Mouse (Mus musculus) testis, adult 10 weeks (tissue): Measurements from ENCODE around the gene Rgl2. TPM values are rescaled to one million over a fixed set of nuclear protein-coding genes. Genes with fewer than 3 reads are reported as not detected.

Experiments
- polyA plus RNA-seq: library from polyadenylated mRNA; stranded (reverse); fragments of 350-450 nt; fragmentation: Illumina TruSeq; extraction: RNeasy Lipid Tissue Mini Kit (QIAGEN cat#74804); gene quantifications from one replicate; pipeline ENCODE4 v1.2.3, GENCODE M21; 2014; ENCODE audit warnings: low read depth, low replicate concordance

The Rgl2 gene
- 6.7 TPM for polyA plus RNA-seq

GRCm38 (mm10) chr17:33929371-33930279 lies at the start of gene Rgl2:
Gene Rgl2, plus strand, starts transcription at chr17:33929543.

DNA sequence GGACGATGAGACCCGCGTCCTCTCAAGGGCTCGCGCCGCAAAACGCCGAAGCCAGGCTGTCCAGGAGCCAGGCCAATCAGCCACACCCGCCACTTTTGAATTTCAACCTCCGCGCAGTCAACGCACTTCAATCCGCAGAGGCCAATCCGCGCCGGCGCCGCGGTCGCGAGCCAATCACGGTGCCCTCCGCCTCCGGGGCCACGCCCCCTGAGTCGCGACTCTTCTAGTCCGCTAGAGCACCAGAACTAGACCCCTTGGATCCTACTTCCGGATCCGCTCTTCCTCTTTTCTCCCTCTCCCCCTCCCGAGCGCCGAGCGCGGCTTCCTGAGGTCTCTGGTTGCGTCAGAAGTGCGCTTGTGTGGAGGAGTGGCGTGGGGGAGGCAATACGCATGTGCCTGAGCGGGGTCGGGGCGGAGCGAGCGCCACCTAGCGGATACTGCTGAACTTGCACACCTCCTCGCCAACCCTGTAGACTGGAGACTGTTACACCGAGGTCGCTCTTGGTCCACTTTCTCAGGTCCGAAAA lies 38.7 kb upstream of the Rgl2 start, which contains the start of gene Kifc1:
Gene Kifc1 (minus strand): TSS at position 129 of the 527 bp plus-strand sequence.

GRCm38 (mm10) chr17:33904835-33905234 lies 24.5 kb upstream of the Rgl2 start, which contains the start of gene Platr17:
Gene Platr17, plus strand, starts transcription at chr17:33905135.

GRCm38 (mm10) chr17:33909077-33909868 lies 20.1 kb upstream of the Rgl2 start, which contains the start of gene Daxx:
Gene Daxx, plus strand, starts transcription at chr17:33909414.

DNA sequence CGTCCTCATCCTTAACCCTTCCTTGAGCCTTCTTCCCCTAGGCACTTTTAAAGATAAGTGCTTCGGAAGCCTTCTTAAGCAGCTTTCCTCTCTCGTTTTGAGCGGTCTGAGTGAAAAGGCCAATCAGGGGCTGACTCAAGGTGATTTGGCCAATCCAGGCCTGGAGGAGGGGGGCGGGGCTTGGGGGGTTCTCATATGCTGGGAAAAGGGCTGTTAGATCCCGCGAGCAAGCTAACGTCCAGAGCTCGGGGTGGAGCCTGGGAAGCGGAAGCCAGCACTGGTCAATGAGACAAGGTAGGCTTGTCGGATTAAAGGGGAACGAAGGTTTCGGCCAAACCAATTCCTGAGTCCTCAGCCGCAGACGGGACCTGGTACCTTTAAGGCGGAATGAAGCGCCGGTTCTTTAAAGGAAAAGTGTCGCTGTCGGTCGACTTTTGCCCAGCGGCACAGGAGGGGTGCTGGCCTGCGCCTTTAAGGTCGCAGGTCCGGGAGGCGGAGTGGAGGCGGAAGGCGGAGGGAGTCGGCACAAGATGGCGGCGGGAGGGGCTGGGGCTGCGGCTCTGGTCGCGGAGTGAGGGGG lies 13.6 kb upstream of the Rgl2 start, which contains the start of the genes Tapbp and Zbtb22:
Gene Tapbp (plus strand): TSS at position 229 of the 580 bp plus-strand sequence.
Gene Zbtb22 (plus strand): TSS at position 234 of the 580 bp plus-strand sequence.

GRCm38 (mm10) chr17:33940206-33940805 lies 11.0 kb downstream of the Rgl2 start, which contains the start of the genes Pfdn6 and Wdr46:
Gene Pfdn6, minus strand, starts transcription at chr17:33940343.
Gene Wdr46, plus strand, starts transcription at chr17:33940660.

GRCm38 (mm10) chr17:33951021-33951946 lies 21.9 kb downstream of the Rgl2 start, which contains the start of gene B3galt4:
Gene B3galt4, minus strand, starts transcription at chr17:33951488.

GRCm38 (mm10) chr17:33955555-33956214 lies 26.3 kb downstream of the Rgl2 start, which contains the start of the genes Vps52 and Rps18:
Gene Vps52, plus strand, starts transcription at chr17:33955812.
Gene Rps18, minus strand, starts transcription at chr17:33956001.

Other genes with a start within 250 kb of the Rgl2 start
- 275 TPM for gene Hnrnpm, start 242.7 kb upstream of the Rgl2 start, polyA plus RNA-seq
- gene March2, start 210.9 kb upstream of the Rgl2 start, polyA plus RNA-seq: 17.2 TPM
- 8.2 TPM for gene Rab11b, start 169.0 kb upstream of the Rgl2 start, polyA plus RNA-seq
- 0.36 TPM for gene Angptl4, start 147.7 kb upstream of the Rgl2 start, polyA plus RNA-seq
- gene Kank3, start 119.0 kb upstream of the Rgl2 start, polyA plus RNA-seq: 15.3 TPM
- gene Rps28, start 105.0 kb upstream of the Rgl2 start, polyA plus RNA-seq: 54.7 TPM
- gene Ndufa7, start 105.0 kb upstream of the Rgl2 start, polyA plus RNA-seq: 19.3 TPM
- gene Cd320, start 86.5 kb upstream of the Rgl2 start, polyA plus RNA-seq: 36.7 TPM
- not detected for gene Gm7029, start 55.7 kb upstream of the Rgl2 start, polyA plus RNA-seq
- gene Kifc1, start 38.9 kb upstream of the Rgl2 start, polyA plus RNA-seq: 3.2 TPM
- gene Platr17, start 24.4 kb upstream of the Rgl2 start, polyA plus RNA-seq: 0.48 TPM
- 31.5 TPM for gene Daxx, start 20.1 kb upstream of the Rgl2 start, polyA plus RNA-seq
- gene Tapbp, start 13.6 kb upstream of the Rgl2 start, polyA plus RNA-seq: 25.5 TPM
- 3.0 TPM for gene Zbtb22, start 13.6 kb upstream of the Rgl2 start, polyA plus RNA-seq
- gene Pfdn6, start 10.8 kb downstream of the Rgl2 start, polyA plus RNA-seq: 14.6 TPM
- gene Wdr46, start 11.1 kb downstream of the Rgl2 start, polyA plus RNA-seq: 1.1 TPM
- gene B3galt4, start 21.9 kb downstream of the Rgl2 start, polyA plus RNA-seq: 0.25 TPM
- gene Vps52, start 26.3 kb downstream of the Rgl2 start, polyA plus RNA-seq: 6.9 TPM
- gene Rps18, start 26.5 kb downstream of the Rgl2 start, polyA plus RNA-seq: 19.7 TPM
- 48.0 TPM for gene H2-K1, start 70.8 kb downstream of the Rgl2 start, polyA plus RNA-seq
- gene Ring1, start 95.1 kb downstream of the Rgl2 start, polyA plus RNA-seq: 1.3 TPM
- gene H2-Ke6, start 98.5 kb downstream of the Rgl2 start, polyA plus RNA-seq: 2.2 TPM
- 0.11 TPM for gene Slc39a7, start 102.1 kb downstream of the Rgl2 start, polyA plus RNA-seq
- gene Rxrb, start 102.3 kb downstream of the Rgl2 start, polyA plus RNA-seq: 0.55 TPM
- gene Col11a2, start 109.9 kb downstream of the Rgl2 start, polyA plus RNA-seq: 0.07 TPM
- not detected for gene H2-Oa, start 162.8 kb downstream of the Rgl2 start, polyA plus RNA-seq
- gene H2-DMa, start 190.0 kb downstream of the Rgl2 start, polyA plus RNA-seq: 1.9 TPM
- gene Brd2, start 193.1 kb downstream of the Rgl2 start, polyA plus RNA-seq: 414 TPM
- gene H2-DMb2, start 213.8 kb downstream of the Rgl2 start, polyA plus RNA-seq: not detected
- 4.0 TPM for gene H2-DMb1, start 223.5 kb downstream of the Rgl2 start, polyA plus RNA-seq